Mouse (Mus musculus) lung, postnatal 25 days (tissue): ENCODE measurements around the gene Serping1.
"Not testable (repeated sequence)": the region's sequence is repeated elsewhere in the genome, so short reads cannot be mapped to it uniquely, and the experiment has no call there.

Source experiments
- DNase-seq: peaks from one replicate; pipeline ENCODE4 v3.0.0; 2022; ENCODE audit warnings: low spot score

Serping1 gene

GRCm38 (mm10) chr2:84738271-84738911 is 36.9 kb downstream of the Serping1 start:
- DNase-seq: peak; percentile 59

GRCm38 (mm10) chr2:84737451-84737925 is 37.8 kb downstream of the Serping1 start:
- no peak for DNase-seq

- no peak for DNase-seq
Observed at GRCm38 (mm10) chr2:84736312-84737161, 38.7 kb downstream of the Serping1 start.

DNA sequence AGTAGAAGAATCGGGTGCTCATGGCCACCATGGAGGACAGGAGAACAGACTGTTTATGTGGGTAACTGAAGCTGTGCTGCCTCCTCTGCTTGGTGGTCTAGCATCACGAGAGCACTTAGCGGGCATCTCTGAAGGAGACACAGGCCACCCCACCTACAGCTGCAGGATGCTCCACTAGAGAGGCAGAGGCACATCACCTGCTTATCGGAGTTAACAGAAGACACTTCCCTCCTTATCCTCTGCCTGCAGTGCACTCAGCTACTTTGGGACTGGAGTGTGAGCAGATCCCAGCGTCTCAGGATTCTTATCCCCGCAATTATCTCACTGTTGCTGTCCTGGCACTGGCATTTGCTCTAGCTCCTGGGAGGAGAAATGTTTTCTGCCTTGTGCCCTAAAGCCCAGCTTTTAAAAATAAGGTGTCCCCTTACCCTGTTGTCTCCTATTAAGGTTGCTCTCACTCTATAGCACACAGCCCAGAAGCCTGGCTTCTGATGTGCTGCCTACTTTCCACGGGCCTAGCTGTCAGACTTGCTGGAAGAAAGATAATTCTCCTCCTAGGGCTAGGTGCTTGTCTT is 39.8 kb downstream of the Serping1 start:
- DNase-seq: no peak

DNA sequence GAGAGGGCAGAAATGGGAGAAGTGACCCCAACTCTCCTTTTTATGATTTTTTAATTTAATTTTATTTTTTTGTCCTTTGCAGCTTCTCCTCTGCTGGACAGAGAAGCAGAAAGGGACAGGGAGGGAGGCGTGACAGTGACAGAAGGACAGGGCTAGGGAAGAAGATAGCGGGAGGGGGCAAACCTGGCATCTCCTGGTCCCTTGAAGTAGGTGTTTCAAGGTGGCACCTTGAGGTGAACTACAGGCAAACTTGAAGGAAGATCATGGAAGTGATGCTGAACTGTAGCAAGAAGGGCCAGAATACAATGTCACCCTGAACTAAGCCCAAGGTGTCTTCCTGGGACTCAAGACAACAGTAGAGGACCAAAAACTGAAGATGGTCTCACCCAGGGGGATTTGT is 40.3 kb downstream of the Serping1 start:
- no peak for DNase-seq

DNA sequence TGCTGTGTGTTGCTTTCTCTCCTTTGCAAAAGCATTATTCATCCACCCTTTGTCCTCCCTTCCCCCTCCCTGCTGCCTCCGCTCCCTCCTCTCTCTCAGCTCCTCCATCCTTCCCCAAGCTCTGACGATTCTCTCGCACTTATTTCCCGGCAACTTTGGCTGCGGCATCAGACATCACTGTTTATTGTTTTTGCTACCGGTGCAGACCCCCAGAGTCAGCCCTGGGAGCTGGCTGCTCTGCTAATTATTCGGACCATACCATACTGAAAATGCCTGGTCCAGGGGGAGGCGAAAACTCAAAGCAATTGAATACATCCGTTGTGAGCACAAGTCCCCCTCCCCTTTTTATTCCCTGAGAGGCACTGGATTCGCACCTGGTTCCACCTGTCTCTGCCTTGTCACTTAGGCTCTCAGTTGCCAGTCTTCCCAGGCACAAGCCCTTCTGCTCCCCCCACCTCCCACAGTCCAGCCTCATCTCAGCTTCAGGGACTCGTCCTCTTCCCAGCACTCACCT is 40.8 kb downstream of the Serping1 start:
- DNase-seq: no peak

DNA sequence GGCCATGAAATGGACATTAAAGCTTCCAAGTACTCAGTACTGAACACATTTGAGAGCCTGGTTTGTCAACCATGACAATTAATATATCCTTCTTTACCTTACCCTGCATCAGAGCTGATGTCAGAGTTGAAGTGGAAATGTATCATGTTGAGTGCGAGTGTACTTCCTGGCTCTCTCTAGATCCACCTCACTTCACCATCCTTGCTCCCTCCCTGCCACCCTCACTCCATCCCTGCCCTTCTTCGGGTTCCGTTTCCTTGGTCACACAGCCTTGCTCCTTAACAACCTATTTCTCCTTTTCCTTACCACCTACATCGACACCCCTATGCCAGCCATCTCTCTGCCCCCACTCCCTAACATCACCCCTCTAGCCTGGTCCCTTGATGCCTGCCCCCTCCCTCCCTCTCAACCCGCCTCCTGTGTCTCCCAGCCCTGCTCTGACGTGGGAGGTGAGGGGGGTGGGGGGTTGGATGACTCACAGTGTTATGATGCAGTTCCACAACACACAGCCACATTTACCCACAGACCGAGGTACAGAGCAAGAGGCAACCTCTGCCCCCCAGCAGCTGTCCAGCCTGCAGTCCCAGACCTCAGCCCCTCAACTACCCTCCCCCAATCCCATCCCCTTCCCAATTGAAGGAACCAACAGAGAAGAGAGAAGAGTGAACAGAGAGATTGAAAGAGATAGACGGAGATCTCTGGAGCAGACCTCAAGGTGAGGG is 41.5 kb downstream of the Serping1 start, which contains the start of gene Ypel4:
Gene Ypel4, plus strand, starts transcription at position 480 of the 722 bp plus-strand sequence.
- no peak for DNase-seq

DNA sequence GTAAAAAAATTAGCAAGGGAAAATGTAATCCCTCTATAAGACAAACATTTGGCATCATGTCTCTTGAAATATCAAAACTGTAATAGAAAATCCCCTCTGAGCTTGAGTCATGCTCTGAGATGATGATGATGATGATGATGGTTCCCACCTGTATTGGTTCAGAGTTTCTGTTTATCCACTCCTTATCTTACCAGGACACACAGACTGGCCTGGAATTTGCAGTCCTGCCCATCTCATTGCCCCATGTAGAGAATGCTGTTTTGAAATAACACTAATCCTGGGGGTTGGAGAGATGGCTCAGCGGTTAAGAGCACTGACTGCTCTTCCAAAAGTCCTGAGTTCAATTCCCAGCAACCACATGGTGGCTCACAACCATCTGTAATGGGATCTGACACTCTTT is 42.9 kb downstream of the Serping1 start:
- no peak for DNase-seq

DNA sequence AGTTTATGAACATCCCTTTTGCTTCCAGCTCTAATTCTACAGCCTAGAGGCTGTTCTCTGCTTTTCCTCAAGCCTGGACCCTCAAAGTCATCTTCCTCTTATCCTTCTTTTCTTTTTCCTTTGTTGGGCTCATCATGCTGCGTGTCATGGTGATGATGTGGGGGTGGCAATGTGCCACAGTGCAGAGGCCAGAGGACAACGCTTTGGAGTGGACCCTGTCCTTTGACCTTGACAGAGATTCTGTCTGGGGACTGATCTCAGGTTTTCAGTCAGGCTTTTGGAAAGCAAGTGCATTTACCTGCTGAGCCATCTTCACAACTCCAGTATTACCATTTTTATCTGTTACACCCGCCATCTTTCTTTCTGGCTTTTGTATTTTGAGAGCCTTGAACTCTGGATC is 44.0 kb downstream of the Serping1 start:
- no peak for DNase-seq

DNA sequence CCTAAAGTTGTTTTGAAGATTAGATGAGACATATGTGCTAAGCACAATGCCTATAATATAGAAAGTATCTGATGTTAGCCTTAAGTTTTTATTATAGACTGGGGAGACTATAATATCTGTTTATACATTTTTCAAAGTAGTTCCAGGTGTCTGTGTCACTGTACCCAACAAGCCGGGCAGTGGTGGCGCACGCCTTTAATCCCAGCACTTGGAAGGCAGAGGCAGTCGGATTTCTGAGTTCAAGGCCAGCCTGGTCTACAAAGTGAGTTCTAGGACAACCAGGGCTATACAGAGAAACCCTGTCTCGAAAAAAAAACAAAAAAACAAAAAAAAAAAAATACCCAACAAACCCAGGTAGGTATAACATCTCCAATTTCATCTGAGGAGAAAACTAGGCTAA is 47.1 kb downstream of the Serping1 start:
- not testable (repeated sequence) for DNase-seq

DNA sequence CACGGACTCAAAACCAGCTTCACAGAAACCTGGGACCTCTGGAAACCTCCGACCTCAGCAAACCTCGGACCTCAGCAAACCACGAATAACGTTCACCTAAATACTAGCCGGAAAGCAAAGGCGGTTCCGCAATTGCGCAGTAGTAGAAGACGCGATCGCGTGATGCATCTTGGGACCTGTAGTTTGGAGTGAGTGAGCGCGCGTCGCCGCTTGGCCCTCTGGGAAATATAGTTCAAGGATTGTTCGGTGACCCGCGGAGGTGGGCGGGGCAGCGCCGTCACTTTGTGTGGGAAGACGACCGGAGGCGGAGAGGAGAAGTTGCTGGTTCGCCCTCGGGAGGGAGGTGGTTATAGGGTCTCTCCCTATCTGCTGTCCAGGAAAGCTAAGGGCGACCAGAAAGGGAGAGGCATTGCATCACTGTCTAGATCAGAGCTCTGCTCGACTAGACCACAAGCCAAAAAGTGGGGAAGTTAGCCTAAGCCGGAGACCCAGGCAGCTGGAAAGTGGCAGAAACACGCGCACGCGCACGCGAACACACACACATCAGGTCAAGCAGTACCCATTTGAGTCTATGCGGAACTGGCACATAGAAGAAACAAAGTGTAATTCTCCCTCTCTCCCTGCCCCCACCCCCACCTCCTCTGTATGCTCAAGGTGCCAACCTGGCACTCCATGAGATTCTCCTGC is 47.9 kb downstream of the Serping1 start, which contains the start of gene Clp1:
Gene Clp1, minus strand, starts transcription at position 179 of the 687 bp plus-strand sequence.
- DNase-seq: peak; percentile 98

- DNase-seq: no peak
Observed at GRCm38 (mm10) chr2:84726716-84727115, 48.5 kb downstream of the Serping1 start.

- no peak for DNase-seq
Observed at GRCm38 (mm10) chr2:84725770-84726169, 49.5 kb downstream of the Serping1 start.

DNA sequence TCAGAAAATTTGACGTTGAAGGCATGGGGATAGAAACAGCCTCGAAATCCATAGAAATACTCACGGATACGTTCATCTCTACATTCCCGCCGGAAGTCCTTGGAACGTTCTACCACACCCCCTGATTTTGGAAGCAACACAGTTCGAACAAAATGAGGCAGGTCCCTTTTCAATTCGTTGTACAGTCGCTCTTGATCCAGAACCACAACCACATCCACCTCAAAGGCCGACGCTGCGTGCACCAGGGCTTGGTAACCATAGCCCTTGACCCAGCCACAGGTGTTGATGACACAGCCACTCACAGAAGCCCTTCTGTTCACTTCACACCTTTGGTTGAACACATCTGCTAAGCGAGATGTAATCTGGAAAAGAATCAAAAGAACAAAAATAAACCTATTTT is 51.4 kb downstream of the Serping1 start:
- no peak for DNase-seq

DNA sequence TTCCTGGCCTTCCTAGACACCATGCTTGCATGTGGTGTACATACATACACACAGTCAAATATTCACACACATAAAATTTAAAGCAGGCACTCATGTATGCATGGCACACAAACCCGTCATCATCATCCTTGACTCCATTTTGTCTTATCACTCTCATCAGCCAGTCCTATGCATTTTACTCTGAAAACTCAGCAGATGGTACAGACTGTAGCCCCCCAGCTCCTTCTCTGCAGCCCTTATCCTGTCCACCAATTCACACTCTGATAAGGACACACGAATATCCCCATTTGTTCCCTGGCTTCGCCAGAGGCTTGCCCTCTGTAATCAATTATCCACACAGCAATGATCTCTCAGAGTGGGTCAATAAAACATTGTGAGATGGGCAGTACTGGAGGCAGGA is 54.1 kb downstream of the Serping1 start:
- no peak for DNase-seq

- no peak for DNase-seq
Observed at GRCm38 (mm10) chr2:84720718-84721117, 54.5 kb downstream of the Serping1 start.

GRCm38 (mm10) chr2:84717357-84717756 is 57.9 kb downstream of the Serping1 start:
- DNase-seq: no peak

DNA sequence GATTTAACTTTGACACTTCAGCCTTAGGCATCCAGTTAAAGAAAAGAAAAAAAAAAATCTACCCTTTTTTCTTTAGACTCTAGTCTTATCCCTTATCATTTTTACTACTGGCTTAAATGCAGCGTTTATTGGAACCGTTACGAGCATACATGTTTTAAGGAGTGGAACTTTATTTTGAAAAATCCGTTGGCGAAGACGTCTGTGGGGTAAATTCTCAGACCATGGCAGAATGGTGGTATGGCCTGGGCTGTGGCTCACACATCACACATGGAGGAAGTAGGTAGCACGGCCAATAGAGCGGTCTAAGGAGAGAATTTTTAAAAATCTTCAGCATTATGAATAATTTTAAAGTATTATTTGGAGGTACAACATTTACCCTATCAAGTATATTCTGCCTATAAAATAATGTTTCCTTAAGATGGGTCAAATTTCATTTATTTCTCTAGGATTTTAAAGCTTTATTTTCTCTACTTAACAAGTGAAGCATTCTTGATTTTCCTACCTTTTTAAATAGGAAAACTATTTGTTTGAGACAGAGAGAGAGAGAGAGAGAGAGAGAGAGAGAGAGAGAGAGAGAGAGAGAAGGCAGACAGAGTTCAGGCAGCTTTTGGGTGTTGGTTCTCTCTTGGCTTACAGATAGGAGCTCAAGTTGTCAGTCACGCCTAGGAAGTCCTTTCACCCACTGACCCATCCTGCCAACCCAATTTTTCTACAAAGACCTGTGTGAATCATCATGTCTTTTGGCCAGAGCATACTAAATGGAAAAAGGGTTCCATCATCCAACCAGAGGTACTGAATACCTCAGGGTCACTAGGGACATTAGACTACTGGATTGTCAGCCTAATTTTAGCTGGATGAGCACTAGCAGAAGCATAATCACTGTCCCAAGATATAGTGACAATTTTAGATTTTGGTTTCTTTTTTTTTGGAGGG is 58.6 kb downstream of the Serping1 start:
- DNase-seq: no peak

DNA sequence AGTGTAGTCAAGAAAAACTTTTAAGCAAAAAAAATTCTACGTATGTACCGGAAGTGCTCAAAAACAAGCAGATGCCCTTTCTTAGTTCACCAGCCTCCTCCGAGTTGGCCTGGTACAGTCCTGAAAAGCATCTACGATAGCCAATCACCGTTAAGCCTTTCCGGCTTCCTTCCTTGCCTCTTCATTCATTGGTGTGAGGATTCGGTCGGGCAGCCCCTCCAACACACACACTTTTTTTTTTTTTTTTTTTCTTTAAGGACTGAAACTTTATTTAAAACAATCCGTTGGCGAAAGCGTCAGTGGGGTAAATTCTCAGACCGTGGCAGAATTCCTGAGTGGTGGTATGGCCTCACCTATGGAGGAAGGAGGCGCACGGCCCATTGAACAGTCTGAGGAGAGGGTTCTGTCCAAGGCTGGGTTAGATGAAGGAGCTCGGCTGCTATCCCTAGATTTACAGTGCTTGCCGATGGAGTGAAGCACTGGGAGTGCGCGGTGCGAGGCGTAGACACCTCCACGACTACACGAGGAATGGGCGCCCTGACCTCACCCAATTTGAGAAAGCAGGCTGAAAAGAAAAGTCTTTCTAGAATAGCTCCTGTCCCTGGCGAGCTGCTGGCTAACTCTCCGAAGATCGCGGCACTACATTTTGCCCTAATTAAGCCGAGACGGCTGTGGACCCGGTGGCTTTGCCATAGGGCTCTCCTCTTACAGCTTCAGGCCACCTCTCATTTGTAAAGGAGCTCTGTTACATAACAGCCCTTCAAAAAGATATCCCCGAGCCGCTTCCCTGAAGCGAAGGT is 59.5 kb downstream of the Serping1 start:
- peak; percentile 96 for DNase-seq
